10 mouse cellular contexts compared by ENCODE assay signal in the genomic region with DNA sequence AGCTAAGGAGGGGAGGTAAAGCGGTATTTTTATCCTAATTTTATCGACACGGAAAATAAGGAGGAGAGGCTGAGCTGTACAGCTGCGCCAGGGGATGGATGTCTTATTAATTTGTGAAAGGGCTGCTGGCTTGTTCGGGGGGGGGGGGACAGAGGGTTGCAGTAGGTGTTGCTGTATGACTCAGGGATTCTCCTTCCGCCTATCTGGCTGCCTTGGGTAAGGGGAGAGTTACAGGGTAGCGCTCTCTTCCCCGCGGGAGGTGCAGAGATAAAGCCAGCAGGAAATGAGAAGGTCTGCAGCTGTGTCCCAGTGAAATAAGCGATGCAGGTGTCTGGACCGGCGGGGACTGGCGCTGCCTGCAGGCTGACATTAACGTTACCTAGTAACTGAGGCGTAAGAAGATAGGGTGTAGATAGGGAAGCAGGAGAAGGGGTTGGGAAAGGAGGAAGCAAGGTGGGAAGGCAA. TPM values are rescaled to one million over a fixed set of nuclear protein-coding genes. Genes with fewer than 3 reads are reported as not detected.
DNase-seq lines count a peak whose midpoint lies in the region; ATAC-seq and TF ChIP-seq lines count a peak whose summit lies in the region.
"Had no signal": no experiment of that assay in that cellular context is flagged by ENCODE, and none has a peak within 500 bp of the region (broad histone marks: within the 10 kb centered on the region; RNA-seq: fewer than 3 reads in every experiment).

No protein-coding gene starts in this region.

- H3K9ac ChIP-seq in lung, postnatal 0 days (replicated peaks; ENCODE audit: low read depth) = no peak overlapping the region
- H3K9ac ChIP-seq in heart, postnatal 0 days (replicated peaks; ENCODE audit: low read depth, low read length) = no peak overlapping the region
- no peak overlapping the region for H3K9ac ChIP-seq in limb, embryonic 11.5 days (ENCODE audit: low read length)

- WGBS in lung, postnatal 0 days = 4% methylated on average over 15 of the region's 15 CpGs
- WGBS in heart, postnatal 0 days = 1% methylated on average over 15 of the region's 15 CpGs
- WGBS in limb, embryonic 11.5 days = 2% methylated on average over 15 of the region's 15 CpGs

- H3K27ac ChIP-seq in lung, postnatal 0 days (ENCODE audit: low read length) = no peak overlapping the region
- no peak overlapping the region for H3K27ac ChIP-seq in heart, postnatal 0 days (ENCODE audit: low read depth)
- H3K27ac ChIP-seq in limb, embryonic 11.5 days (replicated peaks; ENCODE audit: low read depth, low read length) = no peak overlapping the region

- peak; percentile 37 for DNase-seq in adrenal gland, postnatal 10 days
- no peak for DNase-seq in adrenal gland, postnatal 25 days
- no peak for DNase-seq in lung, postnatal 0 days (ENCODE audit: low spot score)
- DNase-seq in lung, postnatal 25 days (ENCODE audit: low spot score) = no peak
- DNase-seq in heart, postnatal 0 days (ENCODE audit: low spot score) = no peak
- DNase-seq in limb, embryonic 11.5 days (ENCODE audit: low spot score) = no peak
- peak; percentile 23 for DNase-seq in neural tube, embryonic 10.5 days (ENCODE audit: extremely low spot score, low spot score)
- DNase-seq in urinary bladder, postnatal 4 days (ENCODE audit: low spot score in 2 of 2) = no peak

- peak overlapping the region; percentile 31 for H3K4me3 ChIP-seq in lung, postnatal 0 days (ENCODE audit: low read depth, low read length)
- peak overlapping the region; percentile 38 for H3K4me3 ChIP-seq in heart, postnatal 0 days (ENCODE audit: low read depth, low read length)
- no peak overlapping the region for H3K4me3 ChIP-seq in limb, embryonic 11.5 days (ENCODE audit: low read depth, low read length)

- no peaks in the 10 kb centered on the region for H3K27me3 ChIP-seq in lung, postnatal 0 days (replicated peaks; ENCODE audit: insufficient read depth, low read length)
- H3K27me3 ChIP-seq in heart, postnatal 0 days (ENCODE audit: control insufficient read depth, insufficient read depth, low read length) = 0 out of 2 replicates have a peak, but pooled peaks cover 3% of the 10 kb centered on the region
- H3K27me3 ChIP-seq in limb, embryonic 11.5 days (ENCODE audit: control insufficient read depth, insufficient read depth, low read length) = peaks cover 4% of the 10 kb centered on the region; the same call in 1 of the 2 replicates

- H3K36me3 ChIP-seq in lung, postnatal 0 days (ENCODE audit: insufficient read depth, low read length) = no peaks in the 10 kb centered on the region
- no peaks in the 10 kb centered on the region for H3K36me3 ChIP-seq in heart, postnatal 0 days (replicated peaks; ENCODE audit: control insufficient read depth, insufficient read depth, low read length)
- no peaks in the 10 kb centered on the region for H3K36me3 ChIP-seq in limb, embryonic 11.5 days (ENCODE audit: control insufficient read depth, insufficient read depth, low read length)

- H3K9me3 ChIP-seq in lung, postnatal 0 days (ENCODE audit: low read length) = no peaks in the 10 kb centered on the region
- no peaks in the 10 kb centered on the region for H3K9me3 ChIP-seq in heart, postnatal 0 days (replicated peaks; ENCODE audit: control insufficient read depth, low read length)
- no peaks in the 10 kb centered on the region for H3K9me3 ChIP-seq in limb, embryonic 11.5 days (ENCODE audit: control insufficient read depth, low read length)

- H3K4me2 ChIP-seq in lung, postnatal 0 days (replicated peaks; ENCODE audit: low read depth, low read length) = peak overlapping the region; percentile 59
- H3K4me2 ChIP-seq in heart, postnatal 0 days (ENCODE audit: low read depth, low read length) = peak overlapping the region; percentile 69
- H3K4me2 ChIP-seq in limb, embryonic 11.5 days (ENCODE audit: low read depth, severe bottlenecking) = peak overlapping the region; percentile 24

- TF ChIP-seq EP300 in lung, postnatal 0 days (IDR thresholded peaks at IDR 0.05) = no peak
- no peak for TF ChIP-seq EP300 in heart, postnatal 0 days (IDR thresholded peaks at IDR 0.05; ENCODE audit: low read depth)

- H3K4me1 ChIP-seq in lung, postnatal 0 days (ENCODE audit: insufficient read depth, low read depth, low read length) = no peaks in the 10 kb centered on the region
- H3K4me1 ChIP-seq in heart, postnatal 0 days (ENCODE audit: control insufficient read depth, insufficient read depth) = no peaks in the 10 kb centered on the region
- H3K4me1 ChIP-seq in limb, embryonic 11.5 days (ENCODE audit: control insufficient read depth, insufficient read depth, low read length) = no peaks in the 10 kb centered on the region

- TF ChIP-seq CTCF in lung, postnatal 0 days (IDR thresholded peaks at IDR 0.05) = no peak
- no peak for TF ChIP-seq CTCF in heart, postnatal 0 days (IDR thresholded peaks at IDR 0.05; ENCODE audit: low read depth)

- no peak for ATAC-seq in lung, postnatal 0 days
- no peak for ATAC-seq in heart, postnatal 0 days (ENCODE audit: insufficient read depth, low read depth)
- ATAC-seq in limb, embryonic 11.5 days (ENCODE audit: insufficient number of reproducible peaks, low FRiP score, low TSS enrichment, low read depth) = no peak

RNA-seq across cellular contexts. Expression of a gene that starts 2.7 kb away (rescaled TPM):
- under 1 TPM; 0.57 to 0.70 TPM for total RNA-seq in adrenal gland, postnatal 10 days (2021)
- not detected in 2 replicates for total RNA-seq in adrenal gland, postnatal 25 days (2021)
- polyA plus RNA-seq in lung, postnatal 0 days (2015; fragmentation: Nextera tagmentation; extraction: Ambion mirVana) = 0.58 and 0.69 TPM in 2 replicates
- total RNA-seq in heart, postnatal 0 days (2014; rRNA removed; ENCODE audit: low replicate concordance) = not detected in 2 replicates
- polyA plus RNA-seq in heart, postnatal 0 days (2015; fragmentation: Nextera tagmentation; extraction: Ambion mirVana) = not detected in 2 replicates
- polyA plus RNA-seq in limb, embryonic 11.5 days (2014; fragmentation: Nextera tagmentation; extraction: Ambion mirVana) = not detected in 2 replicates
- total RNA-seq: layer of hippocampus, postnatal 14 days had no signal
- polyA plus RNA-seq: C2C12 had no signal

RNA-seq across cellular contexts. Expression of a gene that starts 16.0 kb away (rescaled TPM):
- total RNA-seq in adrenal gland, postnatal 10 days (2021) = not detected
- total RNA-seq in adrenal gland, postnatal 25 days (2021) = not detected in 2 replicates
- polyA plus RNA-seq in lung, postnatal 0 days (2015; fragmentation: Nextera tagmentation; extraction: Ambion mirVana) = 0.20 and 0.25 TPM in 2 replicates
- not detected in 2 replicates for total RNA-seq in heart, postnatal 0 days (2014; rRNA removed; ENCODE audit: low replicate concordance)
- 0.10 and 0.11 TPM in 2 replicates for polyA plus RNA-seq in heart, postnatal 0 days (2015; fragmentation: Nextera tagmentation; extraction: Ambion mirVana)
- 0.25 and 0.34 TPM in 2 replicates for polyA plus RNA-seq in limb, embryonic 11.5 days (2014; fragmentation: Nextera tagmentation; extraction: Ambion mirVana)
- polyA plus RNA-seq: C2C12 had no signal

RNA-seq across cellular contexts. Expression of a gene that starts 27.9 kb away (rescaled TPM):
- total RNA-seq in adrenal gland, postnatal 10 days (2021) = 100 to 1,000 TPM; 132 to 167 TPM
- total RNA-seq in adrenal gland, postnatal 25 days (2021) = 233 and 235 TPM in 2 replicates
- polyA plus RNA-seq in lung, postnatal 0 days (2015; fragmentation: Nextera tagmentation; extraction: Ambion mirVana) = 74.0 and 82.5 TPM in 2 replicates
- 54.8 and 69.7 TPM in 2 replicates for total RNA-seq in heart, postnatal 0 days (2014; rRNA removed; ENCODE audit: low replicate concordance)
- polyA plus RNA-seq in heart, postnatal 0 days (2015; fragmentation: Nextera tagmentation; extraction: Ambion mirVana) = 56.0 and 57.5 TPM in 2 replicates
- polyA plus RNA-seq in limb, embryonic 11.5 days (2014; fragmentation: Nextera tagmentation; extraction: Ambion mirVana) = 141 and 160 TPM in 2 replicates

RNA-seq across cellular contexts. Expression of a gene that starts 28.6 kb away (rescaled TPM):
- total RNA-seq in adrenal gland, postnatal 10 days (2021) = 10 to 100 TPM; 35.5 to 36.6 TPM
- total RNA-seq in adrenal gland, postnatal 25 days (2021) = 39.3 and 39.9 TPM in 2 replicates
- 63.0 and 67.5 TPM in 2 replicates for polyA plus RNA-seq in lung, postnatal 0 days (2015; fragmentation: Nextera tagmentation; extraction: Ambion mirVana)
- 15.4 and 27.8 TPM in 2 replicates for total RNA-seq in heart, postnatal 0 days (2014; rRNA removed; ENCODE audit: low replicate concordance)
- polyA plus RNA-seq in heart, postnatal 0 days (2015; fragmentation: Nextera tagmentation; extraction: Ambion mirVana) = 39.1 and 40.8 TPM in 2 replicates
- 111 and 114 TPM in 2 replicates for polyA plus RNA-seq in limb, embryonic 11.5 days (2014; fragmentation: Nextera tagmentation; extraction: Ambion mirVana)

Comparison
In these comparisons a context has a peak if more than half of its experiments do, and no peak if none do; other contexts are left out.
1. DNase-seq: peak in adrenal gland, postnatal 10 days (single experiment) and neural tube, embryonic 10.5 days (single experiment); none in adrenal gland, postnatal 25 days (single experiment), lung, postnatal 0 days (single experiment), lung, postnatal 25 days (single experiment), heart, postnatal 0 days (single experiment), limb, embryonic 11.5 days (single experiment) and urinary bladder, postnatal 4 days (0 of 2).
2. Peak in every context shown above with its lines, with median percentiles within 50 percentile points of each other: H3K4me2 ChIP-seq.